Mouse (Mus musculus) liver, embryonic 16.5 days (tissue): ENCODE measurements around the gene She. TPM values are rescaled to one million over a fixed set of nuclear protein-coding genes. Genes with fewer than 3 reads are reported as not detected.

Source experiments
- ATAC-seq: fragments of 200-750 bp; cut with Nextera tagmentation; 2 replicates; pipeline ENCODE4 v1.8.0; 2017; ENCODE audit warnings: low read depth, mild to moderate bottlenecking, moderate number of reproducible peaks, moderate library complexity
- H3K27ac ChIP-seq: fragments of 300-500 bp; sonication (generic); 2 replicates; pipeline ENCODE4 v1.5.1; 2014; ENCODE audit warnings: mild to moderate bottlenecking, low read length
- H3K27me3 ChIP-seq: fragments of 300-500 bp; sonication (generic); 2 replicates; pipeline ENCODE4 v1.6.1; 2014; ENCODE audit warnings: low read depth, low read length, mixed read lengths; ENCODE audit not compliant: control insufficient read depth, insufficient read depth
- H3K36me3 ChIP-seq: fragments of 300-500 bp; sonication (generic); 2 replicates; pipeline ENCODE4 v1.6.1; 2014; ENCODE audit warnings: mild to moderate bottlenecking; ENCODE audit not compliant: control insufficient read depth, insufficient read depth
- H3K4me1 ChIP-seq: fragments of 300-500 bp; sonication (generic); 2 replicates; pipeline ENCODE4 v1.6.1; 2014; ENCODE audit warnings: low read depth, low read length, mixed read lengths; ENCODE audit not compliant: control insufficient read depth
- H3K4me2 ChIP-seq: fragments of 300-500 bp; sonication (generic); 2 replicates; pipeline ENCODE4 v1.6.1; 2014; ENCODE audit warnings: low read depth, low read length, mixed read lengths
- H3K4me3 ChIP-seq: fragments of 300-500 bp; sonication (generic); 2 replicates; pipeline ENCODE4 v1.5.1; 2014; ENCODE audit warnings: low read depth, mild to moderate bottlenecking, low read length
- H3K9ac ChIP-seq: fragments of 300-500 bp; sonication (generic); 2 replicates; pipeline ENCODE4 v1.6.1; 2014; ENCODE audit warnings: low read depth, low read length
- H3K9me3 ChIP-seq: fragments of 300-500 bp; sonication (generic); replicated peaks from 2 replicates; pipeline ENCODE4 v1.6.1; 2016; ENCODE audit warnings: low read length; ENCODE audit not compliant: control insufficient read depth
- WGBS: fragments of 180-500 bp; shearing (Covaris S2); extraction: QIAGEN DNeasy Blood & Tissue Kit; methylation state at CpG from one replicate; pipeline ENCODE4 v1.1.7; 2014; ENCODE audit not compliant: insufficient replicate concordance; 5-methylcytosine and 5-hydroxymethylcytosine counted together
- polyA plus RNA-seq: library from polyadenylated mRNA; unstranded; fragments of >200 nt; fragmentation: Nextera tagmentation; extraction: Ambion mirVana; gene quantifications from 2 replicates; pipeline ENCODE4 v1.2.1, GENCODE M21; 2015

She gene
- polyA plus RNA-seq, 1 experiment from 2014 or later = 1.1 TPM

DNA sequence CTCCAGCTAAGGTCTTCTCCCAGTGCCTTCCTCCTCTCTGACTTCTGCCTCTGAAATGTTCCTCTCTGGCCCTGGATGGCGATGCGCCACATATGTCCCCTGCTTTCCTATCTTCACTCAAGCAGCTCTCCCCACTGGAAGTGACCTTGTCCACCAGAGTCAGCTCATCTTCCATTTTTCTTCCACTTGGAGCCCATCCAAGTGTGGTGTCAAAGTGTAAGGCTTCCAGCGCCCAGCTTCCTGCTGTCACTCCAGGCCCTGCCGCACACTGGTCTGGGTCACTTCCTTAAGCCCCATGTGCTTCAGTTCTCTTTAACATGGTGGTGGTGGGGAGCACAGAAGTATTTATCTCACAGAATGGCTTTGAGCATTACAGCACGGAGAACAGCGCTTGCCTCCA lies 16.4 kb downstream of the She start:
- ATAC-seq = peak; percentile 59
- Histone ChIP-seq H3K27ac (no peak overlapping the region), H3K36me3 (no peaks in the 10 kb centered on the region)

GRCm38 (mm10) chr3:89848083-89848482 lies 16.9 kb downstream of the She start:
- no peak overlapping the region for H3K27ac ChIP-seq
- H3K4me3 ChIP-seq = no peak overlapping the region
- WGBS = 65% methylated on average over 6 of the region's 6 CpGs

More for the DNA sequence above, 16.4 kb downstream of the She start:
- no peaks in the 10 kb centered on the region for H3K27me3 ChIP-seq
- peaks cover 7% of the 10 kb centered on the region for H3K4me1 ChIP-seq
- no peak overlapping the region for H3K4me3 ChIP-seq
- WGBS = 61% methylated on average over 6 of the region's 6 CpGs
- no peak overlapping the region for H3K9ac ChIP-seq
- H3K4me2 ChIP-seq = no peak overlapping the region
- H3K9me3 ChIP-seq = no peaks in the 10 kb centered on the region

GRCm38 (mm10) chr3:89853752-89854151 lies 22.6 kb downstream of the She start:
- Histone ChIP-seq H3K9me3 (peaks cover 2% of the 10 kb centered on the region; the same call in 1 of the 2 replicates), H3K4me2 (no peak overlapping the region), H3K9ac (no peak overlapping the region), H3K27ac (no peak overlapping the region), H3K4me3 (no peak overlapping the region), H3K4me1 (no peaks in the 10 kb centered on the region), H3K36me3 (no peaks in the 10 kb centered on the region), H3K27me3 (no peaks in the 10 kb centered on the region)
- peak; percentile 13; the same call in 1 of the 2 replicates for ATAC-seq
- WGBS = 40% methylated on average over 5 of the region's 5 CpGs

More at GRCm38 (mm10) chr3:89848083-89848482, 16.9 kb downstream of the She start:
- no peaks in the 10 kb centered on the region for H3K27me3 ChIP-seq
- no peaks in the 10 kb centered on the region for H3K36me3 ChIP-seq
- no peak overlapping the region for H3K9ac ChIP-seq
- H3K4me1 ChIP-seq = peaks cover 4% of the 10 kb centered on the region
- no peaks in the 10 kb centered on the region for H3K9me3 ChIP-seq
- peak; percentile 35 for ATAC-seq
- H3K4me2 ChIP-seq = no peak overlapping the region

GRCm38 (mm10) chr3:89857353-89857752 lies 26.2 kb downstream of the She start:
- no peak overlapping the region for H3K4me2 ChIP-seq
- no peak overlapping the region for H3K9ac ChIP-seq
- no peaks in the 10 kb centered on the region; the same call in 1 of the 2 replicates for H3K4me1 ChIP-seq
- WGBS = 77% methylated on average over 3 of the region's 3 CpGs
- H3K27me3 ChIP-seq = peaks cover 2% of the 10 kb centered on the region
- H3K27ac ChIP-seq = no peak overlapping the region
- peaks cover 2% of the 10 kb centered on the region; the same call in 1 of the 2 replicates for H3K9me3 ChIP-seq
- H3K4me3 ChIP-seq = no peak overlapping the region
- no peak for ATAC-seq
- no peaks in the 10 kb centered on the region for H3K36me3 ChIP-seq

- Histone ChIP-seq H3K4me1 (no peaks in the 10 kb centered on the region; the same call in 1 of the 2 replicates), H3K4me2 (no peak overlapping the region), H3K27ac (no peak overlapping the region), H3K4me3 (no peak overlapping the region), H3K9ac (no peak overlapping the region), H3K27me3 (peaks cover 2% of the 10 kb centered on the region), H3K9me3 (peaks cover 2% of the 10 kb centered on the region; the same call in 1 of the 2 replicates), H3K36me3 (no peaks in the 10 kb centered on the region)
- no peak for ATAC-seq
- WGBS = 13% methylated on average over 4 of the region's 4 CpGs
Measured at GRCm38 (mm10) chr3:89858123-89858522, 27.0 kb downstream of the She start.

DNA sequence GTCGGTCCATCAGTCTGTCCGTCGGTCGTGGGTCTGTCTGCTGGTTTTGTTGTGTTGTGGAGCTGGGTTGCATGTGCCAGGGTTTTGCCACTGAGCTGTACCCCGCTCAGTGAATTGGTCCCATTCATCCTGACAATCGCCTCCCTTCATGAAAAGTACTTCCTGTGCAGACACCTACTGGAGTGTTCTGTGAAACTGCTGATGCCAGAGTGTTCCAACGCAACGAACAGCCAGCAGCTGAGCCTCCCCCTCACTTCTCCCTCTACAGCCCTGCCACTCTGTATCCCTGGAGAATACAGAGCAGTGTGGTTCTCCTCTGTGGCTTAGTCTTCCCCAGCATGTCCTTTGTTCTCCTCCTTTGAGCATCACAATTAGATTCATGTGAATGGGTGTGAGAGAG lies 27.7 kb downstream of the She start:
- Histone ChIP-seq H3K9me3 (peaks cover 2% of the 10 kb centered on the region; the same call in 1 of the 2 replicates), H3K4me3 (no peak overlapping the region), H3K9ac (no peak overlapping the region), H3K27ac (no peak overlapping the region), H3K36me3 (no peaks in the 10 kb centered on the region), H3K4me2 (no peak overlapping the region), H3K27me3 (peaks cover 2% of the 10 kb centered on the region), H3K4me1 (no peaks in the 10 kb centered on the region; the same call in none of the 2 replicates)
- no peak for ATAC-seq
- WGBS = 62% methylated on average over 8 of the region's 8 CpGs

GRCm38 (mm10) chr3:89859936-89860335 lies 28.8 kb downstream of the She start:
- no peak overlapping the region for H3K27ac ChIP-seq
- peaks cover 2% of the 10 kb centered on the region for H3K27me3 ChIP-seq
- no peak overlapping the region for H3K4me3 ChIP-seq
- WGBS = 39% methylated on average over 3 of the region's 3 CpGs
- no peak overlapping the region for H3K9ac ChIP-seq
- no peak overlapping the region for H3K4me2 ChIP-seq
- no peaks in the 10 kb centered on the region; the same call in none of the 2 replicates for H3K4me1 ChIP-seq
- ATAC-seq = no peak
- no peaks in the 10 kb centered on the region for H3K36me3 ChIP-seq
- peaks cover 2% of the 10 kb centered on the region; the same call in 1 of the 2 replicates for H3K9me3 ChIP-seq

GRCm38 (mm10) chr3:89860343-89860742 lies 29.2 kb downstream of the She start:
- 56% methylated on average over 3 of the region's 3 CpGs for WGBS
- H3K36me3 ChIP-seq = no peaks in the 10 kb centered on the region
- H3K9ac ChIP-seq = no peak overlapping the region
- peaks cover 2% of the 10 kb centered on the region for H3K27me3 ChIP-seq
- H3K9me3 ChIP-seq = peaks cover 2% of the 10 kb centered on the region; the same call in 1 of the 2 replicates
- no peak overlapping the region for H3K4me2 ChIP-seq
- no peak for ATAC-seq
- no peak overlapping the region for H3K4me3 ChIP-seq
- no peak overlapping the region for H3K27ac ChIP-seq
- H3K4me1 ChIP-seq = no peaks in the 10 kb centered on the region; the same call in none of the 2 replicates

DNA sequence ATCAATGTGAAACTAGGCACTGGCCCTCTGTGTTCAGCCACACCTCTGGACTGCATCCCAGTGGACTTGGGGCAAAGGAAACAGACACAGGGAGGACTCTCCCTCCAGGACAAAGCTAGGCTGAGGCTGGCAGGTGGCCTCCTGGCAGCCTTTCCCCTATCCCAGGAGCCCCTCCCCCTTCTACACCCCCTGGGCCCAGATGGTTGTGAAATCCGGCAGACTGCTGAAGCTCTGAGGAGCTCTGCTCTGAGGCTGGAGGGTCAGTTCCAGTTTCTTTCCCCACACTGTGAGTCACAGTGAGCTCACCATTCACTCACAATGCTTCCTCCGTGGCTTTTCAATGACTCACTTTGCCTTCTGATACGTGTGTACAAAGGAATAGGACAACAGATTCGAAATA lies 29.9 kb downstream of the She start:
- peaks cover 2% of the 10 kb centered on the region for H3K27me3 ChIP-seq
- H3K36me3 ChIP-seq = no peaks in the 10 kb centered on the region
- no peak overlapping the region for H3K27ac ChIP-seq
- H3K9me3 ChIP-seq = peaks cover 2% of the 10 kb centered on the region; the same call in 1 of the 2 replicates
- H3K9ac ChIP-seq = no peak overlapping the region
- WGBS = 25% methylated on average over 4 of the region's 4 CpGs
- H3K4me1 ChIP-seq = no peaks in the 10 kb centered on the region; the same call in none of the 2 replicates
- peak; percentile 39; the same call in 1 of the 2 replicates for ATAC-seq
- H3K4me2 ChIP-seq = no peak overlapping the region
- H3K4me3 ChIP-seq = no peak overlapping the region
